Mouse (Mus musculus): ENCODE data around the gene P2ry13.

DNA sequence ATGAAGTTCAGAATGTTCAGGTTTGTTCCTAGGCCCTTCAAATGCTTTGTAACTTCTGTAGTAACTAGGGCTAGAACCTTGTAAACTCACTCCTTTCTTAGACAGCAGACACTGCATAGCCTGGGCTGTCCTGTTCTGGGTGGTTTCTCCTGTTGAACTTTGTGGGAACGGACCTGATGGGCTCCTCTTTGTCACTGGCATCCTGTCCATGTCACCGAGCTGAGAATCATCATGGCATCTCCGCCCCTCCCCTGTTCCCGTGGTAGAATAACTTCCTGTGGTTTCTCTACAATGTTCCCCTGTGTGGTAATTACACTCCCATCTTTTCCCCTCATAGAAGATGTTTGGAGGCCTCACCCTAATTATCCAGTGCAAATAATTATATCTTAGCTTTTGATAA, 4.7 kb downstream of the P2ry13 start:
- TF ChIP-seq ETS1 (conservative IDR thresholded peaks at IDR 0.05; ENCODE audit: low read depth, low read length) (no peak), ZMIZ1 (IDR thresholded peaks at IDR 0.05; ENCODE audit: low read depth, low read length) (no peak), ZC3H11A (IDR thresholded peaks at IDR 0.05; ENCODE audit: low read depth, low read length) (no peak), EP300 (IDR thresholded peaks at IDR 0.05; ENCODE audit: low read length) (no peak)

Measured in CH12.LX (cell line).